Mouse (Mus musculus): ENCODE data around the gene Dgat2. TPM values are rescaled to one million over a fixed set of nuclear protein-coding genes. Genes with fewer than 3 reads are reported as not detected.

Gene Dgat2
- polyA plus RNA-seq, 1 experiment: 113 TPM

DNA sequence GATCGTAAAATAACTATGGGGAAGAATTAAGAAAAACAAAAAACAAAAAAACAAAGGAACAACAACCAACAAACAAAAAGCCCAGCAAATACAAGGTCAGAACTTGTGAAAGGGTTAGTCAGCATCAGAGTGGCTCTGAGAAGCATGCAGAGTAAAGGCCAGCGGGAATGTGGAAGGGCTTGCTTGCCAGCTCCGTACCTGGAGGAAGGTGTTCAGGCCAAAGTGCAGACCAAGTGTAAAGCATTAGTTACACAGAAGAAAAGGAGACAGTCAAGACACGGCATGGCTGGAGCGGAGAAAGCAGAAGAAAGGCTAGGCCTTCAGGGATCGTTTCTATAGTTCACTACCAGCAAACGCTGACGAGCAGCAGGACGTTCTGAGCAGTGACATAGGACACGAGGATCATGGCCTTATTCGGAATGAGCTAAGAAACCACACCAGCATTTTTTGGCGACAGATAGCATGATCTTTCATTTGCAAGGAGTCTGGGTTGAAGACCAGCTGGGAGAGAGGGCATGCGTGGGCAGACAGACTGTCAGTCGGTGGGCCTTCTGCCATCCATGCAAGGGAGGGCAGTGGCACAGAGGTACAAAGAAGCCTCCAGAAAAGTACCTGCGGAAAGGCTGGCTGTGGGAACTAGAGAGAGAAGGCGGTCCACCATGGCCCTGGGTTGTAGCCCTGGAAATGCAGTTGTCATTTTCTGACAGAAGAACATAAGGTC lies 68.4 kb downstream of the Dgat2 start:
- WGBS: 66% methylated on average over 16 of the region's 16 CpGs
- DNase-seq (ENCODE audit: low read depth, low spot score): no peak

DNA sequence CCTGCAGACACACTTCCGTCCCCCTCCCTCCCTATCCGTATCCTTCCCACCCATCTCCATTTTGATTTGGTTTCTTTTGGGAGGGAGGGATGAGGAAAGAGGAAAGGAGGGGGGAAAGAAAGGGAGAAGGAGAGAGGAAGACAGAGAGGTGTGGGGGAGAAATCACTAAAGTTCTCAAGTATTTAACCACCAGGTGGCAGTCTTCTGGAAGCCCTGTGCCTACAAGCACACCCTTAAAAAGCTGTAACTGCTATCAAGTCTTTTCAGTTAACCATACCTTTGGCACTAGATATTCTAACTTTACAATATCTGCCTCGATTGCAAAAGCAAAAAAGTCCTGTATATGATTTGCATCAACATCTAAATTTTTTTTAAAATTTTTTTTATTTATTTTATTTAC lies 75.0 kb downstream of the Dgat2 start:
- WGBS: 50% methylated on average over 3 of the region's 3 CpGs
- no peak for DNase-seq (ENCODE audit: low read depth, low spot score)

DNA sequence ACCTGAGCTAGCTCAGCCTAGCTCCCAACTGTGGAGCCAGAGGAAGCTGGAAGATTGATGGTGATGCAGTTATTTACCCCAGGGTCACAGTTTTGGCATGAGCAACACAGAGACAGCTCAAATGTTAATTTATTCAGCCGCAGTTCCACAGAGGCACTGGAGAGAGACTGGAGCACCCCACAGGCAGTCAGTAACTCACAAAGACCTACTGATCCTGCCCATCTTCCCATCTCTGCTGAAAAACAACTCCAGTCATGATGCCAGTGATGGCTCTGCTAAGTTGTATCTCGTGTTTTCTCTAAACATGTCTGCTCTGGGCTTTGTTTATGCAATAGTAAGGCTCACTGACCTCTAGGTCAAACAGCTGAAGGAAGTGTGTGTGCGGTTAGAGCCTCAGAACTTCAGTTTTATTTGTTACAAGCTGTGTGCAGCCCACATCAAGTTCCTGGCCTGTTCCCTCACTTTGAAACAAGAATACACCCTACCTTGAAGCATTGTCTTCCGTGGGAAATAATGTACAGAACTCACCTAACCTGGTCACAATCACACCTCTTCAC lies 75.7 kb downstream of the Dgat2 start:
- DNase-seq (ENCODE audit: low read depth, low spot score): no peak
- WGBS: 63% methylated on average over 4 of the region's 4 CpGs

Other genes with a start within 250 kb of the Dgat2 start
- 5.0 and 9.5 TPM in 2 replicates for gene Uvrag, start 41.6 kb downstream of the Dgat2 start, polyA plus RNA-seq (2012; rRNA removed)
- gene Mogat2, start 55.9 kb upstream of the Dgat2 start, polyA plus RNA-seq (2012; rRNA removed): 244 and 560 TPM in 2 replicates
- 1.7 and 2.6 TPM in 2 replicates for gene Map6, start 84.7 kb upstream of the Dgat2 start, polyA plus RNA-seq (2012; rRNA removed)
- gene Serpinh1, start 170.5 kb upstream of the Dgat2 start, polyA plus RNA-seq (2012; rRNA removed): 94.4 and 97.4 TPM in 2 replicates
- gene Gdpd5, start 198.7 kb upstream of the Dgat2 start, polyA plus RNA-seq (2012; rRNA removed): 14.3 and 18.3 TPM in 2 replicates